Mouse (Mus musculus): ENCODE data around the gene Gpr152. TPM values are rescaled to one million over a fixed set of nuclear protein-coding genes. Genes with fewer than 3 reads are reported as not detected.
A peak's percentile ranks its signal among the peaks of the same experiment; 100 is the strongest.
"Not testable (repeated sequence)": the region's sequence is repeated elsewhere in the genome, so short reads cannot be mapped to it uniquely, and the experiment has no call there.

Gpr152 gene
- polyA plus RNA-seq, 1 experiment: 0.05 TPM

GRCm38 (mm10) chr19:4117006-4117405 lies 22.6 kb upstream of the Gpr152 start:
- Histone ChIP-seq H3K4me3 (replicated peaks; ENCODE audit: extremely low read depth, low read depth, low read length) (no peak overlapping the region), H3K4me1 (ENCODE audit: control insufficient read depth, insufficient read depth, low read length) (peaks cover 15% of the 10 kb centered on the region)
- WGBS: 87% methylated on average over 7 of the region's 7 CpGs
- TF ChIP-seq CTCF (IDR thresholded peaks at IDR 0.05; ENCODE audit: insufficient read depth, low read length): no peak
- no peak for TF ChIP-seq POLR2A (IDR thresholded peaks at IDR 0.05; ENCODE audit: borderline replicate concordance, extremely low read depth, low read depth, low read length)
- no peak for DNase-seq

GRCm38 (mm10) chr19:4118350-4118749 lies 21.2 kb upstream of the Gpr152 start:
- Histone ChIP-seq H3K4me1 (ENCODE audit: control insufficient read depth, insufficient read depth, low read length) (peaks cover 7% of the 10 kb centered on the region), H3K4me3 (replicated peaks; ENCODE audit: extremely low read depth, low read depth, low read length) (no peak overlapping the region)
- no peak for DNase-seq
- 95% methylated on average over 2 of the region's 2 CpGs for WGBS
- no peak for TF ChIP-seq POLR2A (IDR thresholded peaks at IDR 0.05; ENCODE audit: borderline replicate concordance, extremely low read depth, low read depth, low read length)

- H3K4me1 ChIP-seq (ENCODE audit: control insufficient read depth, insufficient read depth, low read length): peaks cover 5% of the 10 kb centered on the region; the same call in 1 of the 2 replicates
- 59% methylated on average over 6 of the region's 6 CpGs for WGBS
- no peak for DNase-seq
- TF ChIP-seq POLR2A (IDR thresholded peaks at IDR 0.05; ENCODE audit: borderline replicate concordance, extremely low read depth, low read depth, low read length) (no peak), CTCF (IDR thresholded peaks at IDR 0.05; ENCODE audit: insufficient read depth, low read length) (no peak)
- no peak overlapping the region for H3K4me3 ChIP-seq (replicated peaks; ENCODE audit: extremely low read depth, low read depth, low read length)
Observed at GRCm38 (mm10) chr19:4119716-4120487, 19.7 kb upstream of the Gpr152 start.

GRCm38 (mm10) chr19:4120496-4120895 lies 19.1 kb upstream of the Gpr152 start:
- TF ChIP-seq POLR2A (IDR thresholded peaks at IDR 0.05; ENCODE audit: borderline replicate concordance, extremely low read depth, low read depth, low read length): no peak
- TF ChIP-seq CTCF (IDR thresholded peaks at IDR 0.05; ENCODE audit: insufficient read depth, low read length): no peak
- no peak overlapping the region for H3K4me3 ChIP-seq (replicated peaks; ENCODE audit: extremely low read depth, low read depth, low read length)

GRCm38 (mm10) chr19:4121097-4121805 lies 18.3 kb upstream of the Gpr152 start:
- peak; percentile 98 for DNase-seq
- TF ChIP-seq POLR2A (IDR thresholded peaks at IDR 0.05; ENCODE audit: borderline replicate concordance, extremely low read depth, low read depth, low read length): peak; percentile 93
- TF ChIP-seq CTCF (IDR thresholded peaks at IDR 0.05; ENCODE audit: insufficient read depth, low read length): 0 out of 2 replicates have a peak, but pooled peaks have one; percentile 4
- WGBS: 1% methylated on average over 38 of the region's 38 CpGs
- Histone ChIP-seq H3K4me3 (replicated peaks; ENCODE audit: extremely low read depth, low read depth, low read length) (peak overlapping the region; percentile 90), H3K4me1 (ENCODE audit: control insufficient read depth, insufficient read depth, low read length) (peaks cover 8% of the 10 kb centered on the region; the same call in 1 of the 2 replicates)

More at GRCm38 (mm10) chr19:4120496-4120895, 19.1 kb upstream of the Gpr152 start:
- peaks cover 8% of the 10 kb centered on the region; the same call in 1 of the 2 replicates for H3K4me1 ChIP-seq (ENCODE audit: control insufficient read depth, insufficient read depth, low read length)
- WGBS: 92% methylated on average over 2 of the region's 2 CpGs
- no peak for DNase-seq

- not testable (repeated sequence) for H3K4me3 ChIP-seq (replicated peaks; ENCODE audit: extremely low read depth, low read depth, low read length); DNase-seq
- H3K4me1 ChIP-seq (ENCODE audit: control insufficient read depth, insufficient read depth, low read length): peaks cover 13% of the 10 kb centered on the region; the same call in 1 of the 2 replicates
- WGBS: 53% methylated on average over 6 of the region's 6 CpGs
Observed at GRCm38 (mm10) chr19:4121896-4122295, 17.7 kb upstream of the Gpr152 start.

GRCm38 (mm10) chr19:4122411-4123370 lies 16.9 kb upstream of the Gpr152 start:
- Histone ChIP-seq H3K4me3 (replicated peaks; ENCODE audit: extremely low read depth, low read depth, low read length) (no peak overlapping the region), H3K4me1 (ENCODE audit: control insufficient read depth, insufficient read depth, low read length) (peaks cover 15% of the 10 kb centered on the region; the same call in 1 of the 2 replicates)
- DNase-seq: no peak
- WGBS: 68% methylated on average over 7 of the region's 7 CpGs
- TF ChIP-seq POLR2A (IDR thresholded peaks at IDR 0.05; ENCODE audit: borderline replicate concordance, extremely low read depth, low read depth, low read length) (no peak), CTCF (IDR thresholded peaks at IDR 0.05; ENCODE audit: insufficient read depth, low read length) (no peak)

- H3K4me1 ChIP-seq (ENCODE audit: control insufficient read depth, insufficient read depth, low read length): peaks cover 15% of the 10 kb centered on the region; the same call in 1 of the 2 replicates
- no peak for DNase-seq
- TF ChIP-seq POLR2A (IDR thresholded peaks at IDR 0.05; ENCODE audit: borderline replicate concordance, extremely low read depth, low read depth, low read length): no peak
- no peak for TF ChIP-seq CTCF (IDR thresholded peaks at IDR 0.05; ENCODE audit: insufficient read depth, low read length)
- H3K4me3 ChIP-seq (replicated peaks; ENCODE audit: extremely low read depth, low read depth, low read length): no peak overlapping the region
- 70% methylated on average over 4 of the region's 4 CpGs for WGBS
Observed at GRCm38 (mm10) chr19:4124432-4124831, 15.2 kb upstream of the Gpr152 start.

- H3K4me1 ChIP-seq (ENCODE audit: control insufficient read depth, insufficient read depth, low read length): peaks cover 15% of the 10 kb centered on the region; the same call in 1 of the 2 replicates
- H3K4me3 ChIP-seq (replicated peaks; ENCODE audit: extremely low read depth, low read depth, low read length): peak overlapping the region; percentile 55
- WGBS: 5% methylated on average over 4 of the region's 4 CpGs
- not testable (repeated sequence) for DNase-seq
Observed at GRCm38 (mm10) chr19:4125268-4125667, 14.3 kb upstream of the Gpr152 start.
